Mouse (Mus musculus) WW6 (cell line): ENCODE results near the gene Prpf6.

Source experiments
- DNase-seq: peaks from one replicate; pipeline ENCODE4 v3.0.0-alpha.2; 2013; ENCODE audit warnings: low read depth, low spot score

Prpf6 gene

DNA sequence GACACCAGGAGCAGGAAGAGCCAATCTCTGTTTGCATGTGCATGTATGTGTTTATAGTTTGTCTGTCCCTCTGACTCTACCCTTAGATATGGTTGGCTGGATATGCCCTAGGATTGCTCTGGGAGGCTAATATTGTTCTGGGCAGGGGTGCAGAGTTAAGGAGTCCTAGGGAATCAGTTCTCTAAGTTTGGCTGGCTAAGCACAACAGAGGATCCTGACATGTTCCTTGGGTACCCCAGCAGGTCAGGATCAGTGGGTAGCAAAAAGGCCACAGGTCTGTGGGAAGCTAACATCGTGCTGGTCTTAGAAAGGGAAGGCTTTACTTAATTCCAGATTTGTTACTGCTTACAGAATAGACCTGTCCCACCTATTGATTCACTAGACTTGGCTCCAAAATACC is 12.0 kb upstream of the Prpf6 start:
- no peak for DNase-seq

DNA sequence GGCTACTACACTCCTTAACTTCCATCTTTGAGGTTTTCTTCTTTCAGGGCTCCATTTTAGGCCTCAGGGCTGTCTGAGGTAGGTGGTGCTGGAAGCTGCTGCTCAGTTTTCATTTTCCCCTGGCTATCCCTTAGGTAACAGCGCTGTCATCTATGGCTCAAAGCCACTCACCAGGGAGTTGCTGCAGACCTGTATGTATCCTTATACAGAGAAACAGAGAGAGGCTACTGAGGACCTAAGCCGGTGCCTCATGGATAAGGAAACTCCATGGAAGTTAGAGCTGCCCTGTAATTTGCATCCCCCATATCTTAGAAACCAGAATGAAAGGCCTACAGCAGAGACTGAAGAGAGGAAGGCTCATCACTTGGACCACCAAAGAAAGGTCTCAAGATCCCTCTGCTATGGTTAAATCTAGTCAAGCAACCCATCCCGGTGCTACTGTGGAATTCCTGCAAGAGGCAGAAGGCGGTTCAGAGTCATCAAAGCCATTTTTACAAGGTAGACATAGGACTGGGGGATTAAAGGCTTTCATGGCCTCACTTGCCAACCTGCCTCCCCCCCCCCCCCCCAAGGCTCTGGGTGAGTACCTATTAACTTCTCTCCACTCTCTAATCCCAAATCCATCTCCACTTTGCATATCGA is 11.4 kb upstream of the Prpf6 start:
- no peak for DNase-seq

DNA sequence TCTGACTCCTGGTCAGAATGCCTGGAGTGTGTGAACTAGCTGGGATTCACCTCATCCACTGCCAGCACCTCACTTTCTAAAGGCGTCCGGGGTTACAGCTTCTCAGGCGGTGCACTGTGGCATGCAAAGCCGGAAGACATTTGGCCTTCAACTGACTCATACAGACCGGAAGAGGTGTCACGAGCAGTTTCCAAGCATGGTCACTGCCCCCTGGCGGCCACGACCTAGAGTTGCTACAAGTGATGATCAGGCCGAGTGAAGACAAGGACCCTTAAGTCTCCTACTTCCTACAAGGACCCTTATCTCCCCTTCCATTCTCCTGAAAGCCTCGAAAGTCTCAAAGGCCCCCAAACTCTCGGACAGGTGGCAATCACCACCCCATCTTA is 10.7 kb upstream of the Prpf6 start:
- peak; percentile 80 for DNase-seq

DNA sequence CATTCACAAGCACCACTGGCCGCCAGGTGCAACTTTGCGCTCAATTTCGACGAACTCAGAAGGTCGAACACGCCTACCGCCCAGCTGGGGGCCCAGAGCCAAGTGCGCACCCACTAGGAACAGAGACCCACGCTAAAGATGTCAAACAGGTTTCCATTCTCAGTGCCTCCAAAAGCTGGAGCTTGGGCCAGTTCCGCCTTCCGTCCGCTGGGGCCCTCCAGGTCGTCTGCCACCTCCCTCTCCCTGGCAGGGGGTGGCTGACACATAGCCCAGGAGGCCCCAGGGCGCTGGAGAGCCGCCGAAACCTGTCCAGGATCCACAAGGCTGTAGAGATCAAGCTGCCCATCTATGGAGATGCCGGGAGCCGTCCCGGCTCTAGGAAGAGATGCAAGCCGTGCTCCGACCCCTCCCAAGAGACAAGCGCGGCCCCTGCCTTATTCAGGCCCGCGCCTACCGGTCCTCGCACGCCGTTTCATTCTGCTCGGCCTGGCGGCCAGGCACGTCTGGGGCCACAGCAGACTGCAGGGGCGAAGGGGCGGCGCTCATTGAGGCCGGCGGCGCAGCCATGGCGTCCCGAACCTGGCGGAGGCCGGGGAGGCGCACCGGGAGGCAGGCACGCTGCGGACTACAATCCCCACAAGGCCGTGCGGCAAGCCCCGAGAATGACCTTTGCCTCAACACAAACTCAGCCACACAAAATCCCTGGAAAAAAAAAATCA is 10.1 kb upstream of the Prpf6 start:
- DNase-seq: no peak

DNA sequence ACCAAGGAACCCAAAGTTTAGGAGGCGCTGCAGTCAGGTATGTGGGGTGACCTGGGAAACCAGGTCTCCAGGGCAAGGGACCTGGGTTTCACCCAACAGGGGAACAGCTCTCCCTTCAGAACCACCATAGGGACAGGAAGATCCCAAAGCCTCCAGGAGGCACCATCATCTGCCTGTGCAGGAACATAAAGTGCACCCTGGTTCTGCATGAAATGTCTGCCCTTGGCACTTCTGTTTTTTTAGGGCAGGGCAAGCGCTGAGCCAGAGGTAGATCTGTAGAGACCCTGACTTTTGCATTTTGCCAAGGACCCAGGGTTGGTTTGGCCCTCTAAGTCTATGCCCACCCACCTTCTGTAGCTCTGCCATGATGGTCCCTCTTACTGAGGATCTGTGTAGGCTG is 9.3 kb upstream of the Prpf6 start:
- DNase-seq: no peak

DNA sequence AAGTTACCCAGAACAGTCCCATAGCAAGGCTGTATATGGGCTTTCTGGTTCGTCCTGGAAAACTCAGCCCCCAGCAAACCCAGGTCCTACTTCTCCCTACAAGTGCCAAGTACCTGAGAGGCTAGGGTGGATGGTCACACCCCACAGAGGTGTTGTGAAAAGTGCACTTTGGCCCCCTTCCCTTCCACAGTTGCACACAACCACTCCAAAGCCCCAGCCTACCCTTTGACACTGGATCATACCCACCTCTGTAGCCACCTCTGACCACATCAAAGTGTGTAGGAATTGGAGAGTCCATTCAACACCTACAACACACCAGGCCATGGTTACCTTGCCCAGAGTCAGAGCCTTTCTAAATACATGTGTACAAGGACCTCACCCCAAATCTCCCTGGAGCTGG is 8.7 kb upstream of the Prpf6 start:
- no peak for DNase-seq

DNA sequence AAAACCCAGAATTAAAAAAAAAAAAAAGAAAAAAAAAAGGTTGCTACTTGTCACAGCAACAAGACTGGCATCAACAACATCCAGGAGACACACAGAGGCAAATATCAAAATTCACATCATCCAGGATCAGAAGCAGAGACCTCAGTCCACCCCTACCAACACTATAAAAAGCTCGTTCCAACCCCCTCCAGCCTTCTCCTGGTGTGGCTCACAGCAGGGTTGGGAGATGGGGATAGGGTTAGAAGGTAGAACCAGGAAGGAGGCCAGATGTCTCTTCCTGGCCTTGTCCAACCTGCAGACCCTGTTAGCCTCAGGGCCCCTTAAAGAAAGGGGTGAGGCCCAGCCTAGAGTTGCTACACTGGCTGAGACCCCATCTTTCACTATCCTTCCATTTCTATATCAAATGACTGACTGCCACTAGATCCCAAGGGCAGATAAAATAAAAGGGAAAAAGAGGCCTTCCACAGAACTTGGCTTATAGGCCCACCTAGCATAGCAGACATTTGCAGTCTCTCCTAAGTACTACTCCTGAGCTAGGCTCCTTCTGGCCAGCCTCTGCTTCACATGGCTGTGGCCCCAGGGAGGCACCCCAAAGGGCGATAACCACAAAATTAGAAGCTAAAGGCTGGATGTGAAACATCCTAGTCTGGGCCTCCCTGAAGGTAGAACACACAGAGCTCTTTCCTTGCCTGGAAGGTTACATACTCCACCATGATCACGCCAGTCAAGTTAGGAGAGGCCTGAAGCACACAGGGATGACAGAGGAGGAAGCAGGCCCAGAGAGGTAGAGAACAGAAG is 8.0 kb upstream of the Prpf6 start:
- DNase-seq: no peak

DNA sequence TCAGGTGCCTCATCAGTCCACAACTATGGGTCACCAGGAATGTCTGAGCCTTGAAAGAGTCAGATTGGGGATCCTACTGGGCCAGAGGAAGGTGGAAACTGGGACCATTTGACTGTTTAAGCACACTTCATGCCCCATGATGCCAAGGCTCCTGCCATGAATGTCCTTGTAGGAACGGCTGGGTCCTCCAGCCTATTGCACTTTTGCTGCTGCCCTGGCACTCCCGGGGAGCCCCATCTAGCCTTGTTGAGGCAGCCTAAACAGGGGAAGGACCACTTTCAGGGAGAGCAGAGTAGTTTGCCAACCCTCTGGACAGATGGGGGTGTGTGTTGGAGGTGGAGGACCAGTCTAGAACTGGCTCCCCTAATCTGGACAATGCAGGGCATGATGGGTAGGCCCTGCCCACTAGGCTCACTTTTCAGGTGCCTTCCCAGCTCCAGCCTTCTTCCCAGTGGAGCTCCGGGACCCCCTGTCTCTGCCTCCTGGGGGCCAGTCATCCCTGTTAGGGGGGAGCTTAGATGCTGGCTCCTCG is 7.2 kb upstream of the Prpf6 start, which contains the start of gene Uckl1:
TSS of gene Uckl1 (minus strand) at position 482 of the 532 bp plus-strand sequence.
- no peak for DNase-seq

DNA sequence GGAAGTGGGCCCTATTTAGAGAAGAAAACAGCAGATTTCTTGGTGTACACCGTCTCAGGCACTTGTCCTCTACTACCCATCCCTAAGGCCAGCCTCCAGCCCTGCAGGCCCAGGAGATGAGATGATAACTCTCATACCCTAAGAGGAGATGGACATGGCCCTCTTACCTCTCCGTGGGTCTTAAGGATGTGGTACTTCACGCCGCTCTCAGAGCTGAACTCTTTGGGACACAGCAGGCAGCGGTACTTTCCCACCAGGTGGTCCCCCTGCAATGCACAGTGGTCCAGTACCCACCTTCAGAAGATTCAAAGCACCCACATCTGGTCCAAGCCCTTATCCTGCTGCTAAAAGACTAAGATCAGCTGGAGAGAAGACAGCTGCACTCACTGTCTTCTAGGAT is 6.2 kb upstream of the Prpf6 start:
- no peak for DNase-seq

DNA sequence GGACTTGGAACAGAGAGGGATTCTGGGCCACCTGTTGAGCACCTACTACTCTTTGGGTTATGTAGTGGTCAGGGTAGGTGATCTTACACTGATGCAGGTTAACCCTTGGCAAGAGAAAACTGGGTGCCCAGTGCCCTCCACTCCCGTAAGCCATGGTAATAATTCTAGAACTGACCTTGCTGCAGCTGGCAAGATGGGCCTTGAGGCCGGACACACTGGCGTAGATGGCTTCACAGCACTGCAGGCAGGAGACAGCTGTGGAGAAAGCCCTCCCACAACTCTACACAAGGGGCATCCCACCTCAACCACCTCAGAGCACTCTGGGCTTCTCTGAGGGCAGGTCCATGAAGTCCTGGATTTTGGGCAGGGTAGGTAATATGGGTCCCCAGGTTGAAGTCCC is 5.5 kb upstream of the Prpf6 start:
- DNase-seq: no peak

DNA sequence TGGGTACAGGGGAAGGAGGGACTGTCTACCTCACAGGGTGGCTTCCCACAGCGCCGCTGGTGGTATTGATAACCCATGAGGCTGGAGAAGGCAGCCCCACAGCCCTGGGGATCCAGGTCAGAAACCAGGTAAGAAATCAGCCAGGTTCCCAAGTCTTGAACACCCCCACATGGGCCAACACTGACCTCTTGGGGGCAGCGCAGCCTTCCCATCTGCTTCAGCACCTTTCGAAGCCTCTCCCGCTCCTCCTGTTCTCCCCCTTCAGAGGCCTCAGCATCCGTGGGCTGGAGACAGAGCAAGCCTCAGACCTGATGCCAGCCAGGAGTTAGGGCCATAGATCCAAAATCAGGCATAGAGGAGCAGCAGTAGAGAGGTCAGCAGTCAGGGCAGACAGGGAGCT is 3.9 kb upstream of the Prpf6 start:
- no peak for DNase-seq

DNA sequence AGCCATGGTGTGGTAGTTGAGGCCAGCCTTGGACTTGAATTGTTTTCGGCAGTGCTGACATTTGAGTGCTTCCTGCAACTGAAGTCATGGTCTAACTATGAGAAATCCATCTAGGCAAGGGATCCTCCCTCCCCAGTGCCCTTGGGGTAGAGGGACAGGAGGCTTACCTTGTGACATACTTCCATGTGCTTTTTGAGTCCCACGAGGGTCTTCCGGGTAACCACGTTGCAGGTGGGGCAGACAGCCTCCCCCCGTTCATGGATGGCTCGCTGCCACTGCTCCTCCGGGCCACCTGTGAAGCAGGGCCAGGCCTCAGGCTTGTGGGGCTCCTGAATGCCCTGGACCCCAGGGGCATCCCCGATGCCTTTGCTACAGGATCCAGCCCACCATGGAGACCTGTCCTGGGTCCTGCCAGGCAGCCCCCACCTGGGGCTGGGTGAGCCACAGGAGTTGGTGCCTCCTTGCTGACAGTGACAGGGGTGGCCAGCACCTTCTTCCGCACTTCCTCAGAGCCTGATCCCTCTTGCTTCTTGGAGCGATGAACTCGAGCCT is 3.4 kb upstream of the Prpf6 start:
- DNase-seq: no peak

DNA sequence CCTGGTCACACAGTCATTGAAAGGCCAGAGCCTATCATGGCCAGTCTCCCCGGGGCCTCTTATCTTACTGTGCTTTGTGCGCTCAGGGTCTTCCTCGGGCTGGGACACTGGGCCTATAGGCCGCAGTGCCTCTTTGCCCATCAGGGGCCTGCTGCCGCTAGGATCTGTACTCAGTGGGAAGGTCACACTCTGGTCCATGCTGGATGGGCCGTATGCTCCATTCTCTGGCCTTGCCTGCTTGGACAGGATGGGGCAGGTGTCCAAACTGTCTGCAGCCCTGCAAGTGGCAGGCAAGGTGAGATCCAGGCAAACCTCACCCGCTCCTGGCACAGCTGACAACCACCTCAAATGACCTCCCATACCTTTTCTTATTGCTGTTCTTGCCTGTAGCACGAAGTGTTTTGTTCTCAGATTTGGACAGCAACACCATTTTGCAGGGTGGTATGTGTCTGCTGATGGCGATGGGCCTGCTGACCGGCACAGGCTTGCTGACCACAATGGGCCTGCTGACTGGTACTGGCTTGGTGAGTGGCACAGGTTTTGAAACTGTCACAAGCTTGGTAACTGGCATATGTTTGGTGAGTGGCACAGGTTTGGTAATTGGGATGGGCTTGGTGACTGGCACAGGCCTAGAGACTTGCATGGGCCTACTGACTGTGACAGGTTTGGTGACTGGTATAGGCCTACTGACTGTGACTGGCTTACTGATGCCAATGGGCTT is 2.5 kb upstream of the Prpf6 start:
- no peak for DNase-seq

DNA sequence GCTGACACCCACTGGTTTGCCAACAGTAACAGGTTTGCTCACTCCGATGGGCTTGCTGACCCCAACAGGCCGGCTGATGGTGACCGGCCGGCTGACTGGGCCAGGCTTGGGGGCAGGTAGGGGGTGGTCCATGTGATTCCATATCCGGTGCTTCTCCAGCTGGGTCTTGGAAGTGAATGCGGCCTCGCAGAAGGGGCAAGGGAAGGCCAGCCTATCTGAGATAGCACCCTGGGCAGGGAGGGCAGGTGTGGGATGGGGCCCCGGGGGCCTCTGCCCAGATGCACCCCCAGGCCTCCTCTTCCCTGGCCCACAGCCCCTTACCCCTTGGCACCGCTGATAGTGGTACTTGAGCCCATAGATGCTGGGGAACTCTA is 1.9 kb upstream of the Prpf6 start:
- no peak for DNase-seq

DNA sequence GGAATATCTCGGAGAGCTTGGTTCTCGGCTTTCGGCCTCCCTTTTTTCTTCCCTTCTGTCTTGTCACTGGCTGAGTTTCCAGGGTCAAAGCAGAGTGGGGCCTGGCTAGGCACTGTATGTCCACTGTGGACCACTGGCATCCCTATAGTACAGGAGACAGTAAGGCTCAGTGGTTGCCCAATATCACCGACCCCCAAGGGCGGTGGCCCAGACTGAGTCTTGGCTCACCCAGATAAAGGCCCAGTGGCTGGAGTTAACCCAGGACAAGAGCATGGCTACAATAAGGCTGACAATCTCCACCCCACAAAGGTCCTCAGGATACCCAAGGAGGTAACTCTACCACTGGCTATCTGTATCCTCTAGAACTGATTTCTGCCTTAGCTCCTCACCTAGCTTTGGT is 1.2 kb upstream of the Prpf6 start:
- DNase-seq: no peak

DNA sequence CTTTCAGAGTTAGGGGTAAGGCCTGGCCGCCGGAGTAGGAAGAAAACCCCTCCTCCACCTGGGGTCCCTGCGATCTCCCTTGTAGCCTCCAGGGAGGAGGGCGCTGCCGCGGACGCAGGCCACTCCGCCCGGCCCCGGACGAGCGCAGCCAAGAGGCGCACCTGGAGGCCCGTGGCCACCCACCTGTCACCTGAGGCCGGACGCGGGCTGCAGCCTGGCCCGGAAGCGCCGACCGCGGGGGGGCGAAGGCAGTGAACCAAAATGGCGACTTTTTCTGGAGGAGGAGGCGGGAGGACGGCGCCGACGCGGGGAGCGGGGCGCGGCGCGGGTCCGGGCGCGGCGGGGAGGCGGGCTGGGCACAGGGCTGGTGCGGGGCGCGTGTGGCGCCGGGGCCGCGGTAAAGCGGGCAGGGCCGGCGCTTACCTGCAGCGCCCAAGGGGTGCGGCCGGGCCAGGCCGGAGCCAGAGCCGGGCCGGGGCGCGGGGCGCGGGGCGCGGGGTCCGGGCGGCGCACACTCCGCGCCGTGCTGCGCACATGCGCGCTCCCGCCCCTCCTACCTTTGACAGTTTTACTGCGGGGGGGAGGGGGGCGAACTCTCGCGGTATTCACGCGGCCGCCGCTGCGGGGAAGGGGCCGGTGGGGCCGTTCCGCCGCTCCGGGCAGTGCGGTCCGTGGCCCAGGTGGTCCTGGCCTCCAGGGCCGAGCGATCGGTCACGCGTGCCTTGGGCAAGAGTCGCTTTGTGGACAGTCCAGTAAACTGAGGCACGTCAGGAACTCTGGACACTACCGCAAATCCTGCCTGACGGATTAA is 768 bp downstream of the Prpf6 start, which contains the start of gene Zfp512b:
TSS of gene Zfp512b (minus strand) at position 573 of the 811 bp plus-strand sequence.
- no peak for DNase-seq

DNA sequence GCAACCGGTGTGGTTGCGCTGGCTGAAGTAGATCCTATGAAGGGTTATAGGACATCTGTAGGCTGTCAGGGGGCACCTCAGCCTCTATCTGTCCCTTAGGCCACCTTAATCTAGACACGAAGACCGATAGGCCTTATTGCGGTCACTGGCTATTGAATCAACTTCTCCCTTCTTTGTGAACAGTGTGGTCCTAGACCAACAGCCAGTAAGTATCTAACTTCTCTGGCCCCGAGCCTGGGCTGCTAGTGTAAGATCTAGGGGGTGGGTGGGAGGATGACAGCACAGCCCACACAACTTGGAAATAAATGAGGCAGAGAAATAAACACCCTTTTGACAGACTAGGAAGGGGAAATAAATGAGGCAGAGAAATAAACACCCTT is 1.4 kb downstream of the Prpf6 start:
- DNase-seq: no peak

DNA sequence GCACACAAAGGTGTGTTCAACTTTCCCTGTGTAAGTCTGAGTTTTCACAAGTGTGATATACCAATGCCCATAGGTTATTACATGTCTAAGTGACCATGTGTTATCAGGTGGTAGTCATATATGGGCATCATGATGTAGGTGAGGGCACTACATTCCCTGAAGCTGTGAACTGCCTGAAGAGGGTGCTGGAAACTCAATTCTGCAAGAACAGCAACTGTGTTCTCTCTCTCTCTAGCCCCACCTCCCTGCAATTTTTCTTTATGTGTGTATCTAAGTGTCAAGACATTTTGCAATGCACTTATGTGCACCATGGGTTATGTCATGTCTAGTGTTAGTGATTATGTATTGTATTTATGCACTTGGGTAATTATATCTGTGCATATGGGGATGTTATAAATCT is 2.3 kb downstream of the Prpf6 start:
- DNase-seq: no peak

DNA sequence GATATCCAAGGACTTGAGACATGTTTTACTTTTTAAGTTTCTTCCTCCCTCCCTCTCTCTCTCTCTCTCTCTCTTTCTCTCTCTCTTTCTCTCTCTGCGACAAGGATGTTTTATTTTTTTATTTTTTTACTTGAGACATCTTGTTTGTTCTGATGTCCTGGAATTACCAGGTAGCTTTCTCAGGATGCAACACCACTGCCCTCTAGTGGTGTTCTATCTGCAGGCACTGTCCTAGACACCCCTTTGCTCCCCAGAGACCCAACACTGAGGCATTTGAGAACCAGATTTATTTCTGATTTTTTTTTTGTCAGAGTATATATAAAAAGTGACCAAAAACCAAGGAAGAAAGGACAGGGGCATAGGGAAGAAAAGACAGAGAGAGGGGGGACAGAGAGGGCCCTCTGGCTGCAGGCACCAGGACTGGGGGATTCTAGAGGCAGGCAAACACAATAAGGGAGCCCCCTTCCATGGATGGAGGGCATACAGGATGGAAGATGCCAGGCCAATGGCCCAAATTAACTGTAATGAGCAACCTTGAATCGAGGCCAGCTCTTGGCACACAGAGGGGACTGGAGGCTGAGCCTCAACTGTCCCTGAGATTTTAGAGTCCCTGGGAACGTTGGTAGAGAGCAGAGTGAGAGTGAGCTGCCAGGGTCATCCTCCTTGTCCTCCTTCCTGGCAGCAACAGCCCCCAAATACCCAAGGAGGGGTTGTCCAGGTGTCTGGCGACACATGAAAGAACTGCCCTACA is 3.5 kb downstream of the Prpf6 start:
- no peak for DNase-seq
